In genomic region chr7:27928818-27929695, GRCm38 (mm10) we compare ENCODE assay signal across 8 mouse cellular contexts. TPM values are rescaled to one million over a fixed set of nuclear protein-coding genes. Genes with fewer than 3 reads are reported as not detected.
A peak's percentile ranks its signal among the peaks of the same experiment; 100 is the strongest.
DNase-seq lines count a peak whose midpoint lies in the region; ATAC-seq and TF ChIP-seq lines count a peak whose summit lies in the region.

Gene Zfp974, minus strand, starts transcription at chr7:27929460.

- no peaks in the 10 kb centered on the region; the same call in 1 of the 2 replicates for H3K27me3 ChIP-seq in ES-Bruce4 (ENCODE audit: control insufficient read depth, insufficient read depth, low read length, poor library complexity, severe bottlenecking)
- H3K27me3 ChIP-seq in forebrain, embryonic 12.5 days: 0 out of 2 replicates have a peak, but pooled peaks cover 3% of the 10 kb centered on the region
- no peaks in the 10 kb centered on the region for H3K27me3 ChIP-seq in heart, postnatal 0 days (ENCODE audit: control insufficient read depth, insufficient read depth, low read length)
- no peaks in the 10 kb centered on the region for H3K27me3 ChIP-seq in lung, embryonic 14.5 days (ENCODE audit: insufficient read depth, low read length)

- 4% methylated on average over 40 of the region's 40 CpGs for WGBS in forebrain, embryonic 12.5 days
- WGBS in heart, postnatal 0 days: 4% methylated on average over 40 of the region's 40 CpGs
- 3% methylated on average over 40 of the region's 40 CpGs for WGBS in lung, embryonic 14.5 days
- whole genome bisulfite sequencing in olfactory bulb, adult 2 months: 2% methylated on average over 40 of the region's 40 CpGs

- H3K9me3 ChIP-seq in ES-Bruce4 (replicated peaks; ENCODE audit: control insufficient read depth, insufficient read depth, low read length, poor library complexity, severe bottlenecking): no peaks in the 10 kb centered on the region
- H3K9me3 ChIP-seq in forebrain, embryonic 12.5 days: no peaks in the 10 kb centered on the region
- no peaks in the 10 kb centered on the region for H3K9me3 ChIP-seq in heart, postnatal 0 days (replicated peaks; ENCODE audit: control insufficient read depth, low read length)
- H3K9me3 ChIP-seq in lung, embryonic 14.5 days (ENCODE audit: low read depth, low read length): no peaks in the 10 kb centered on the region

- ATAC-seq in forebrain, embryonic 12.5 days (ENCODE audit: low FRiP score): peak; percentile 75
- ATAC-seq in heart, postnatal 0 days (ENCODE audit: insufficient read depth, low read depth): peak; percentile 81
- ATAC-seq in lung, embryonic 14.5 days (ENCODE audit: insufficient read depth): peak; percentile 88

- no peaks in the 10 kb centered on the region for H3K4me1 ChIP-seq in ES-Bruce4 (ENCODE audit: control insufficient read depth, insufficient read depth, low read length)
- H3K4me1 ChIP-seq in brown adipose tissue, adult 24 weeks (ENCODE audit: control insufficient read depth, insufficient read depth, insufficient read length, low read length): no peaks in the 10 kb centered on the region; the same call in 1 of the 2 replicates
- H3K4me1 ChIP-seq in forebrain, embryonic 12.5 days: peaks cover 13% of the 10 kb centered on the region
- H3K4me1 ChIP-seq in heart, postnatal 0 days (ENCODE audit: control insufficient read depth, insufficient read depth): peaks cover 13% of the 10 kb centered on the region
- H3K4me1 ChIP-seq in lung, embryonic 14.5 days (ENCODE audit: insufficient read depth): no peaks in the 10 kb centered on the region
- H3K4me1 ChIP-seq in olfactory bulb, adult 2 months (ENCODE audit: control insufficient read depth, insufficient read depth, low read length): peaks cover 7% of the 10 kb centered on the region

- no peak for TF ChIP-seq EP300 in ES-Bruce4 (IDR thresholded peaks at IDR 0.05; ENCODE audit: insufficient read depth, low read depth, low read length)
- no peak for TF ChIP-seq EP300 in heart, postnatal 0 days (IDR thresholded peaks at IDR 0.05; ENCODE audit: low read depth)

- H3K4me2 ChIP-seq in forebrain, embryonic 12.5 days: peak within 1 kb of the TSS; percentile 82
- peak within 1 kb of the TSS; percentile 70 for H3K4me2 ChIP-seq in heart, postnatal 0 days (ENCODE audit: low read depth, low read length)
- H3K4me2 ChIP-seq in lung, embryonic 14.5 days: peak within 1 kb of the TSS; percentile 81

- peak within 1 kb of the TSS; percentile 74 for H3K4me3 ChIP-seq in ES-Bruce4 (ENCODE audit: low read depth, low read length)
- H3K4me3 ChIP-seq in brown adipose tissue, adult 24 weeks (ENCODE audit: insufficient read depth, low read depth, low read length): peak within 1 kb of the TSS; percentile 97
- H3K4me3 ChIP-seq in forebrain, embryonic 12.5 days (replicated peaks): peak within 1 kb of the TSS; percentile 72
- H3K4me3 ChIP-seq in heart, postnatal 0 days (ENCODE audit: low read depth, low read length): peak within 1 kb of the TSS; percentile 62
- peak within 1 kb of the TSS; percentile 69 for H3K4me3 ChIP-seq in lung, embryonic 14.5 days (ENCODE audit: low read depth, low read length)
- peak within 1 kb of the TSS; percentile 93 for H3K4me3 ChIP-seq in olfactory bulb, adult 2 months (ENCODE audit: insufficient read depth, low read depth, low read length)

- DNase-seq in heart, postnatal 0 days (ENCODE audit: low spot score): peak; percentile 67
- peak; percentile 54 to 80 for DNase-seq in kidney, postnatal 36 days
- DNase-seq in lung, embryonic 14.5 days: peak; percentile 89
- DNase-seq in thymus, adult 18-20 months: peak; percentile 23 to 34

- no peaks in the 10 kb centered on the region for H3K36me3 ChIP-seq in ES-Bruce4 (ENCODE audit: control insufficient read depth, insufficient read depth, low read length, poor library complexity, severe bottlenecking)
- peaks cover 13% of the 10 kb centered on the region for H3K36me3 ChIP-seq in forebrain, embryonic 12.5 days (replicated peaks)
- H3K36me3 ChIP-seq in heart, postnatal 0 days (replicated peaks; ENCODE audit: control insufficient read depth, insufficient read depth, low read length): 0 out of 2 replicates have a peak, but pooled peaks cover 4% of the 10 kb centered on the region
- peaks cover 14% of the 10 kb centered on the region; the same call in 1 of the 2 replicates for H3K36me3 ChIP-seq in lung, embryonic 14.5 days (ENCODE audit: insufficient read depth)

- H3K27ac ChIP-seq in ES-Bruce4 (ENCODE audit: insufficient read depth, low read length): no peak within 1 kb of the TSS
- H3K27ac ChIP-seq in brown adipose tissue, adult 24 weeks (replicated peaks; ENCODE audit: low read depth, low read length): 0 out of 2 replicates have a peak within 1 kb of the TSS, but pooled peaks have one; percentile 21
- no peak within 1 kb of the TSS for H3K27ac ChIP-seq in forebrain, embryonic 12.5 days
- 0 out of 2 replicates have a peak within 1 kb of the TSS, but pooled peaks have one; percentile 4 for H3K27ac ChIP-seq in heart, postnatal 0 days (ENCODE audit: low read depth)
- H3K27ac ChIP-seq in lung, embryonic 14.5 days (ENCODE audit: low read depth): peak within 1 kb of the TSS; percentile 45; the same call in 1 of the 2 replicates
- no peak within 1 kb of the TSS for H3K27ac ChIP-seq in olfactory bulb, adult 2 months (ENCODE audit: insufficient read depth, low read depth, low read length)

- TF ChIP-seq CTCF in ES-Bruce4 (IDR thresholded peaks at IDR 0.05; ENCODE audit: low read depth, low read length): no peak
- no peak for TF ChIP-seq CTCF in heart, postnatal 0 days (IDR thresholded peaks at IDR 0.05; ENCODE audit: low read depth)
- TF ChIP-seq CTCF in lung, embryonic 14.5 days (IDR thresholded peaks at IDR 0.05; ENCODE audit: low read depth): no peak
- TF ChIP-seq CTCF in olfactory bulb, adult 2 months (IDR thresholded peaks at IDR 0.05; ENCODE audit: insufficient read depth, low read depth, low read length): no peak

- H3K9ac ChIP-seq in ES-Bruce4 (ENCODE audit: low read depth, poor library complexity, severe bottlenecking): peak within 1 kb of the TSS; percentile 27
- H3K9ac ChIP-seq in forebrain, embryonic 12.5 days: peak within 1 kb of the TSS; percentile 80
- peak within 1 kb of the TSS; percentile 65 for H3K9ac ChIP-seq in heart, postnatal 0 days (replicated peaks; ENCODE audit: low read depth, low read length)
- H3K9ac ChIP-seq in lung, embryonic 14.5 days: peak within 1 kb of the TSS; percentile 76

- no peak for TF ChIP-seq POLR2A in ES-Bruce4 (IDR thresholded peaks at IDR 0.05; ENCODE audit: insufficient read depth, low read length)
- peak; percentile 31; the same call in 1 of the 2 replicates for TF ChIP-seq POLR2A in olfactory bulb, adult 2 months (IDR thresholded peaks at IDR 0.05; ENCODE audit: insufficient read depth, low read depth, low read length)

RNA-seq across cellular contexts. Expression of gene Zfp974, which starts in this region (rescaled TPM):
- polyA plus RNA-seq in ES-Bruce4 (2011; ENCODE audit: insufficient read depth, insufficient read length, low read depth, missing spikeins): 5.8 and 8.7 TPM in 2 replicates
- polyA plus RNA-seq in brown adipose tissue, adult 24 weeks (2012; ENCODE audit: insufficient read depth, insufficient read length, missing spikeins): 11.0 and 11.4 TPM in 2 replicates
- 15.4 and 15.9 TPM in 2 replicates for polyA plus RNA-seq in forebrain, embryonic 12.5 days (2016; fragmentation: Nextera tagmentation; extraction: Ambion mirVana)
- total RNA-seq in heart, postnatal 0 days (2014; rRNA removed; ENCODE audit: low replicate concordance): 1.8 TPM in 2 replicates
- polyA plus RNA-seq in heart, postnatal 0 days (2015; fragmentation: Nextera tagmentation; extraction: Ambion mirVana): 4.9 and 5.4 TPM in 2 replicates
- polyA plus RNA-seq in lung, embryonic 14.5 days (2014; fragmentation: Nextera tagmentation; extraction: Ambion mirVana): 10.1 TPM in 2 replicates
- not detected in 2 replicates for polyA plus RNA-seq in olfactory bulb, adult 2 months (2012; ENCODE audit: insufficient read depth, insufficient read length, low replicate concordance, missing spikeins)

Comparison
In these comparisons a context has a peak if more than half of its experiments do, and no peak if none do; other contexts are left out.
1. H3K27ac ChIP-seq: peak in brown adipose tissue, adult 24 weeks (single experiment), heart, postnatal 0 days (single experiment) and lung, embryonic 14.5 days (single experiment); none in ES-Bruce4 (single experiment), forebrain, embryonic 12.5 days (single experiment) and olfactory bulb, adult 2 months (single experiment).
2. H3K9ac ChIP-seq: peak in every context shown above with its lines; median percentile 80 in forebrain, embryonic 12.5 days; 76 in lung, embryonic 14.5 days; 65 in heart, postnatal 0 days; 27 in ES-Bruce4.
3. DNase-seq: peak in every context shown above with its lines; median percentile 89 in lung, embryonic 14.5 days; 67 in heart, postnatal 0 days; 67 in kidney, postnatal 36 days; 28 in thymus, adult 18-20 months.
4. Peak in every context shown above with its lines, with median percentiles within 50 percentile points of each other: H3K4me3 ChIP-seq, ATAC-seq and H3K4me2 ChIP-seq.